Mouse (Mus musculus) cerebellum, adult 2 months (tissue): Measurements from ENCODE around the gene Ube2e2. TPM values are rescaled to one million over a fixed set of nuclear protein-coding genes. Genes with fewer than 3 reads are reported as not detected.
A peak's percentile ranks its signal among the peaks of the same experiment; 100 is the strongest.

Experiments
- DNase-seq, 2 experiments: peaks; one replicate each; pipeline ENCODE4 v3.0.0; 2021
- H3K27ac ChIP-seq: fragments of 200-500 bp; 2 replicates; pipeline ENCODE4 v1.5.1; 2012; ENCODE audit warnings: low read length, control low read depth, inconsistent platforms; ENCODE audit not compliant: insufficient read depth
- H3K27me3 ChIP-seq: fragments of 200-500 bp; 2 replicates; pipeline ENCODE4 v1.6.1; 2012; ENCODE audit warnings: inconsistent platforms, mild to moderate bottlenecking, low read length, moderate library complexity; ENCODE audit not compliant: control insufficient read depth, insufficient read depth
- H3K4me1 ChIP-seq: fragments of 200-500 bp; 2 replicates; pipeline ENCODE4 v1.6.1; 2011; ENCODE audit warnings: low read length; ENCODE audit not compliant: control insufficient read depth, insufficient read depth
- H3K4me3 ChIP-seq: fragments of 200-500 bp; replicated peaks from 2 replicates; pipeline ENCODE3; 2011; ENCODE audit warnings: mild to moderate bottlenecking, low read depth, low read length, control low read depth; ENCODE audit not compliant: insufficient read depth
- CTCF ChIP-seq: fragments of 200-500 bp; IDR thresholded peaks from 2 replicates; pipeline ENCODE4 v1.5.1; 2011; ENCODE audit warnings: low read depth, mild to moderate bottlenecking, control low read depth, low read length, moderate library complexity, borderline replicate concordance; ENCODE audit not compliant: insufficient read depth
- POLR2A ChIP-seq: fragments of 200-500 bp; IDR thresholded peaks from 2 replicates; pipeline ENCODE4 v1.6.1; 2011; ENCODE audit warnings: low read length, control low read depth, borderline replicate concordance; ENCODE audit not compliant: insufficient read depth
- WGBS: fragments of 180-500 bp; shearing (Covaris S2); methylation state at CpG from one replicate; pipeline ENCODE4 v1.1.7; 2018; 5-methylcytosine and 5-hydroxymethylcytosine counted together
- polyA plus RNA-seq: library from polyadenylated mRNA; depleted of rRNA; stranded (reverse); fragments of >200 nt; gene quantifications from 2 replicates; pipeline ENCODE4 v1.2.3, GENCODE M21; 2012; rRNA removed

Gene Ube2e2
- 125 and 141 TPM in 2 replicates for polyA plus RNA-seq

GRCm38 (mm10) chr14:18893947-18894445 lies at the start of gene Ube2e2:
Gene Ube2e2 (minus strand): TSS chr14:18894267.
- H3K4me3 ChIP-seq: peak within 1 kb of the TSS; percentile 98
- no peak for TF ChIP-seq CTCF
- TF ChIP-seq POLR2A: no peak
- WGBS: 2% methylated on average over 22 of the region's 22 CpGs
- peak within 1 kb of the TSS; percentile 46; the same call in 1 of the 2 replicates for H3K27ac ChIP-seq
- no peaks in the 10 kb centered on the region for H3K4me1 ChIP-seq
- no peaks in the 10 kb centered on the region for H3K27me3 ChIP-seq
- DNase-seq: no peak

GRCm38 (mm10) chr14:18940068-18940467 lies 46.0 kb upstream of the Ube2e2 start:
- no peaks in the 10 kb centered on the region for H3K27me3 ChIP-seq
- H3K4me1 ChIP-seq: no peaks in the 10 kb centered on the region
- H3K4me3 ChIP-seq: no peak overlapping the region
- no peak overlapping the region for H3K27ac ChIP-seq
- TF ChIP-seq CTCF: no peak
- no peak for TF ChIP-seq POLR2A
- no peak for DNase-seq

- H3K4me1 ChIP-seq: no peaks in the 10 kb centered on the region
- H3K27ac ChIP-seq: no peak overlapping the region
- H3K27me3 ChIP-seq: no peaks in the 10 kb centered on the region
- TF ChIP-seq POLR2A (no peak), CTCF (no peak)
- no peak overlapping the region for H3K4me3 ChIP-seq
- DNase-seq: no peak
Measured at GRCm38 (mm10) chr14:18903553-18903952, 9.5 kb upstream of the Ube2e2 start.

GRCm38 (mm10) chr14:18893121-18893946 lies 733 bp downstream of the Ube2e2 start:
- Histone ChIP-seq H3K27ac (peak overlapping the region; percentile 46; the same call in 1 of the 2 replicates), H3K4me3 (peak overlapping the region; percentile 98), H3K4me1 (no peaks in the 10 kb centered on the region), H3K27me3 (no peaks in the 10 kb centered on the region)
- DNase-seq: peak; percentile 92 to 93
- TF ChIP-seq POLR2A: no peak
- no peak for TF ChIP-seq CTCF
- WGBS: under 1% methylated on average over 97 of the region's 116 CpGs

GRCm38 (mm10) chr14:18889571-18889970 lies 4.5 kb downstream of the Ube2e2 start:
- no peak for TF ChIP-seq CTCF
- no peak for TF ChIP-seq POLR2A
- Histone ChIP-seq H3K27me3 (no peaks in the 10 kb centered on the region), H3K4me1 (no peaks in the 10 kb centered on the region), H3K27ac (no peak overlapping the region), H3K4me3 (no peak overlapping the region)
- no peak for DNase-seq
- WGBS: 84% methylated on average over 5 of the region's 5 CpGs

GRCm38 (mm10) chr14:18882493-18882892 lies 11.6 kb downstream of the Ube2e2 start:
- Histone ChIP-seq H3K27ac (no peak overlapping the region), H3K4me3 (no peak overlapping the region), H3K27me3 (no peaks in the 10 kb centered on the region), H3K4me1 (no peaks in the 10 kb centered on the region)
- DNase-seq: no peak
- 88% methylated on average over 1 of the region's 1 CpGs for WGBS
- TF ChIP-seq CTCF: no peak
- no peak for TF ChIP-seq POLR2A

- peak in 1 of 2 experiments; percentile 27 for DNase-seq
- Histone ChIP-seq H3K4me3 (no peak overlapping the region), H3K27me3 (no peaks in the 10 kb centered on the region), H3K27ac (no peak overlapping the region), H3K4me1 (no peaks in the 10 kb centered on the region)
- TF ChIP-seq POLR2A (no peak), CTCF (no peak)
- 74% methylated on average over 1 of the region's 1 CpGs for WGBS
Measured at GRCm38 (mm10) chr14:18870716-18871115, 23.4 kb downstream of the Ube2e2 start.

- Histone ChIP-seq H3K27ac (no peak overlapping the region), H3K4me1 (peaks cover 6% of the 10 kb centered on the region; the same call in 1 of the 2 replicates), H3K27me3 (no peaks in the 10 kb centered on the region), H3K4me3 (no peak overlapping the region)
- TF ChIP-seq POLR2A (no peak), CTCF (no peak)
- WGBS: 100% methylated on average over 1 of the region's 1 CpGs
- DNase-seq: no peak
Measured at GRCm38 (mm10) chr14:18828661-18829060, 65.4 kb downstream of the Ube2e2 start.
